Mouse (Mus musculus): Measurements from ENCODE around the gene Cep57l1. TPM values are rescaled to one million over a fixed set of nuclear protein-coding genes. Genes with fewer than 3 reads are reported as not detected.

Gene Cep57l1
- polyA plus RNA-seq, 1 experiment = 1.3 TPM

- Histone ChIP-seq H3K9me3 (peaks cover 63% of the 10 kb centered on the region), H3K4me1 (no peaks in the 10 kb centered on the region), H3K36me3 (replicated peaks; ENCODE audit: low read length) (peaks cover 80% of the 10 kb centered on the region), H3K4me3 (replicated peaks) (no peak overlapping the region), H3K27me3 (replicated peaks) (no peaks in the 10 kb centered on the region)
- TF ChIP-seq FLI1 (IDR thresholded peaks at IDR 0.05; ENCODE audit: low read length) = no peak
- no peak for TF ChIP-seq GATA1 (IDR thresholded peaks at IDR 0.05; ENCODE audit: borderline replicate concordance, low read length)
These were observed 12.4 kb downstream of the Cep57l1 start for GRCm38 (mm10) chr10:41797253-41797652.

GRCm38 (mm10) chr10:41792375-41792774 is 17.3 kb downstream of the Cep57l1 start:
- TF ChIP-seq FLI1 (IDR thresholded peaks at IDR 0.05; ENCODE audit: low read length) = no peak
- TF ChIP-seq GATA1 (IDR thresholded peaks at IDR 0.05; ENCODE audit: borderline replicate concordance, low read length) = no peak

GRCm38 (mm10) chr10:41767254-41767653 is 42.4 kb downstream of the Cep57l1 start:
- Histone ChIP-seq H3K9me3 (peaks cover 3% of the 10 kb centered on the region; the same call in 1 of the 2 replicates), H3K4me3 (replicated peaks) (no peak overlapping the region), H3K4me1 (peaks cover 7% of the 10 kb centered on the region), H3K27me3 (replicated peaks) (no peaks in the 10 kb centered on the region), H3K36me3 (replicated peaks; ENCODE audit: low read length) (peaks cover 17% of the 10 kb centered on the region)
- no peak for TF ChIP-seq FLI1 (IDR thresholded peaks at IDR 0.05; ENCODE audit: low read length)
- no peak for TF ChIP-seq GATA1 (IDR thresholded peaks at IDR 0.05; ENCODE audit: borderline replicate concordance, low read length)

More at GRCm38 (mm10) chr10:41792375-41792774, 17.3 kb downstream of the Cep57l1 start:
- Histone ChIP-seq H3K27me3 (replicated peaks) (no peaks in the 10 kb centered on the region), H3K9me3 (peaks cover 38% of the 10 kb centered on the region), H3K4me1 (no peaks in the 10 kb centered on the region), H3K36me3 (replicated peaks; ENCODE audit: low read length) (peaks cover 49% of the 10 kb centered on the region), H3K4me3 (replicated peaks) (no peak overlapping the region)

GRCm38 (mm10) chr10:41766280-41766679 is 43.4 kb downstream of the Cep57l1 start:
- no peak for TF ChIP-seq FLI1 (IDR thresholded peaks at IDR 0.05; ENCODE audit: low read length)
- TF ChIP-seq GATA1 (IDR thresholded peaks at IDR 0.05; ENCODE audit: borderline replicate concordance, low read length) = no peak

GRCm38 (mm10) chr10:41765586-41765985 is 44.1 kb downstream of the Cep57l1 start:
- TF ChIP-seq FLI1 (IDR thresholded peaks at IDR 0.05; ENCODE audit: low read length) (no peak), GATA1 (IDR thresholded peaks at IDR 0.05; ENCODE audit: borderline replicate concordance, low read length) (no peak)
- no peak overlapping the region for H3K4me3 ChIP-seq (replicated peaks)

More at GRCm38 (mm10) chr10:41766280-41766679, 43.4 kb downstream of the Cep57l1 start:
- Histone ChIP-seq H3K4me1 (peaks cover 14% of the 10 kb centered on the region), H3K4me3 (replicated peaks) (no peak overlapping the region), H3K9me3 (peaks cover 3% of the 10 kb centered on the region; the same call in 1 of the 2 replicates), H3K36me3 (replicated peaks; ENCODE audit: low read length) (peaks cover 17% of the 10 kb centered on the region), H3K27me3 (replicated peaks) (no peaks in the 10 kb centered on the region)

GRCm38 (mm10) chr10:41763741-41764385 is 45.8 kb downstream of the Cep57l1 start:
- no peak for TF ChIP-seq GATA1 (IDR thresholded peaks at IDR 0.05; ENCODE audit: borderline replicate concordance, low read length)
- no peak for TF ChIP-seq FLI1 (IDR thresholded peaks at IDR 0.05; ENCODE audit: low read length)
- peaks cover 31% of the 10 kb centered on the region for H3K4me1 ChIP-seq
- H3K4me3 ChIP-seq (replicated peaks) = no peak overlapping the region
- H3K9me3 ChIP-seq = no peaks in the 10 kb centered on the region; the same call in 1 of the 2 replicates
- H3K27me3 ChIP-seq (replicated peaks) = no peaks in the 10 kb centered on the region
- peaks cover 12% of the 10 kb centered on the region for H3K36me3 ChIP-seq (replicated peaks; ENCODE audit: low read length)

More at GRCm38 (mm10) chr10:41765586-41765985, 44.1 kb downstream of the Cep57l1 start:
- Histone ChIP-seq H3K4me1 (peaks cover 19% of the 10 kb centered on the region), H3K9me3 (peaks cover 3% of the 10 kb centered on the region; the same call in 1 of the 2 replicates), H3K36me3 (replicated peaks; ENCODE audit: low read length) (peaks cover 17% of the 10 kb centered on the region), H3K27me3 (replicated peaks) (no peaks in the 10 kb centered on the region)

- peaks cover 5% of the 10 kb centered on the region for H3K36me3 ChIP-seq (replicated peaks; ENCODE audit: low read length)
- no peak overlapping the region for H3K4me3 ChIP-seq (replicated peaks)
- H3K27me3 ChIP-seq (replicated peaks) = no peaks in the 10 kb centered on the region
- TF ChIP-seq FLI1 (IDR thresholded peaks at IDR 0.05; ENCODE audit: low read length) (no peak), GATA1 (IDR thresholded peaks at IDR 0.05; ENCODE audit: borderline replicate concordance, low read length) (no peak)
- peaks cover 31% of the 10 kb centered on the region for H3K4me1 ChIP-seq
- no peaks in the 10 kb centered on the region; the same call in 1 of the 2 replicates for H3K9me3 ChIP-seq
These were observed 48.8 kb downstream of the Cep57l1 start for GRCm38 (mm10) chr10:41760866-41761265.

- Histone ChIP-seq H3K36me3 (replicated peaks; ENCODE audit: low read length) (peaks cover 5% of the 10 kb centered on the region), H3K9me3 (no peaks in the 10 kb centered on the region), H3K4me1 (peaks cover 27% of the 10 kb centered on the region), H3K27me3 (replicated peaks) (no peaks in the 10 kb centered on the region), H3K4me3 (replicated peaks) (no peak overlapping the region)
- TF ChIP-seq GATA1 (IDR thresholded peaks at IDR 0.05; ENCODE audit: borderline replicate concordance, low read length) (no peak), FLI1 (IDR thresholded peaks at IDR 0.05; ENCODE audit: low read length) (no peak)
These were observed 51.6 kb downstream of the Cep57l1 start for GRCm38 (mm10) chr10:41758041-41758440.

GRCm38 (mm10) chr10:41757226-41757625 is 52.4 kb downstream of the Cep57l1 start:
- TF ChIP-seq FLI1 (IDR thresholded peaks at IDR 0.05; ENCODE audit: low read length) (no peak), GATA1 (IDR thresholded peaks at IDR 0.05; ENCODE audit: borderline replicate concordance, low read length) (no peak)
- Histone ChIP-seq H3K27me3 (replicated peaks) (no peaks in the 10 kb centered on the region), H3K9me3 (no peaks in the 10 kb centered on the region), H3K4me3 (replicated peaks) (no peak overlapping the region), H3K36me3 (replicated peaks; ENCODE audit: low read length) (peaks cover 5% of the 10 kb centered on the region), H3K4me1 (peaks cover 27% of the 10 kb centered on the region)

- peaks cover 5% of the 10 kb centered on the region for H3K36me3 ChIP-seq (replicated peaks; ENCODE audit: low read length)
- no peaks in the 10 kb centered on the region for H3K27me3 ChIP-seq (replicated peaks)
- H3K4me3 ChIP-seq (replicated peaks) = peak overlapping the region; percentile 59
- peaks cover 28% of the 10 kb centered on the region for H3K4me1 ChIP-seq
- TF ChIP-seq GATA1 (IDR thresholded peaks at IDR 0.05; ENCODE audit: borderline replicate concordance, low read length) = no peak
- no peak for TF ChIP-seq FLI1 (IDR thresholded peaks at IDR 0.05; ENCODE audit: low read length)
- no peaks in the 10 kb centered on the region for H3K9me3 ChIP-seq
These were observed 57.7 kb downstream of the Cep57l1 start for GRCm38 (mm10) chr10:41751867-41752480.

Data from megakaryocyte, embryonic 14.5 days (primary cell).